Mouse (Mus musculus) forebrain, embryonic 13.5 days (tissue): ENCODE measurements at regions not wholly inside any gene's neighbourhood (a gene's known extent, or its start where the extent isn't known, plus 50 kb on each side); places are given as distances from the start of the nearest gene placed in this dataset.
A peak's percentile ranks its signal among the peaks of the same experiment; 100 is the strongest.
"Not testable (repeated sequence)": the region's sequence is repeated elsewhere in the genome, so short reads cannot be mapped to it uniquely, and the experiment has no call there.

Experiments used
- ATAC-seq: fragments of 200-750 bp; cut with Nextera tagmentation; 2 replicates; pipeline ENCODE4 v1.8.0; 2017
- H3K27ac ChIP-seq: fragments of 300-500 bp; sonication (generic); 2 replicates; pipeline ENCODE4 v1.5.1; 2015; ENCODE audit warnings: inconsistent platforms, mild to moderate bottlenecking, moderate library complexity
- H3K27me3 ChIP-seq: fragments of 300-500 bp; sonication (generic); 2 replicates; pipeline ENCODE4 v1.6.1; 2015; ENCODE audit warnings: mild to moderate bottlenecking, inconsistent platforms
- H3K36me3 ChIP-seq: fragments of 300-500 bp; sonication (generic); 2 replicates; pipeline ENCODE4 v1.6.1; 2015; ENCODE audit warnings: mild to moderate bottlenecking, inconsistent platforms; ENCODE audit not compliant: poor library complexity, severe bottlenecking
- H3K4me1 ChIP-seq: fragments of 300-500 bp; sonication (generic); 2 replicates; pipeline ENCODE4 v1.6.1; 2015; ENCODE audit warnings: inconsistent platforms
- H3K4me2 ChIP-seq: fragments of 300-500 bp; sonication (generic); 2 replicates; pipeline ENCODE4 v1.6.1; 2015; ENCODE audit warnings: inconsistent platforms, mild to moderate bottlenecking, moderate library complexity
- H3K4me3 ChIP-seq: fragments of 300-500 bp; sonication (generic); 2 replicates; pipeline ENCODE4 v1.5.1; 2015; ENCODE audit warnings: mild to moderate bottlenecking, inconsistent platforms
- H3K9ac ChIP-seq: fragments of 300-500 bp; sonication (generic); 2 replicates; pipeline ENCODE4 v1.6.1; 2015; ENCODE audit warnings: mild to moderate bottlenecking, inconsistent platforms
- H3K9me3 ChIP-seq: fragments of 300-500 bp; sonication (generic); replicated peaks from 2 replicates; pipeline ENCODE4 v1.6.1; 2016; ENCODE audit warnings: inconsistent platforms
- WGBS: fragments of 180-500 bp; shearing (Covaris S2); methylation state at CpG from one replicate; pipeline ENCODE4 v1.1.7; 2015; 5-methylcytosine and 5-hydroxymethylcytosine counted together

- Histone ChIP-seq H3K9ac (no peak overlapping the region), H3K9me3 (no peaks in the 10 kb centered on the region), H3K36me3 (no peaks in the 10 kb centered on the region), H3K27ac (no peak overlapping the region), H3K4me3 (no peak overlapping the region), H3K4me2 (no peak overlapping the region), H3K27me3 (no peaks in the 10 kb centered on the region), H3K4me1 (no peaks in the 10 kb centered on the region)
- WGBS = 85% methylated on average over 1 of the region's 1 CpGs
- peak; percentile 33; the same call in 1 of the 2 replicates for ATAC-seq
These were observed 141.4 kb upstream of the Lrp1b start for GRCm38 (mm10) chr2:42794776-42795175.

GRCm38 (mm10) chr2:42784065-42784464 is 130.6 kb upstream of the Lrp1b start:
- H3K4me2 ChIP-seq = no peak overlapping the region
- peak; percentile 45 for ATAC-seq
- WGBS = 60% methylated on average over 1 of the region's 1 CpGs

GRCm38 (mm10) chr2:42740513-42740912 is 87.1 kb upstream of the Lrp1b start:
- 68% methylated on average over 6 of the region's 6 CpGs for WGBS
- ATAC-seq = not testable (repeated sequence)

More at GRCm38 (mm10) chr2:42784065-42784464, 130.6 kb upstream of the Lrp1b start:
- no peak overlapping the region for H3K4me3 ChIP-seq
- no peak overlapping the region for H3K27ac ChIP-seq
- H3K9me3 ChIP-seq = no peaks in the 10 kb centered on the region; the same call in 1 of the 2 replicates
- H3K9ac ChIP-seq = no peak overlapping the region
- no peaks in the 10 kb centered on the region for H3K4me1 ChIP-seq
- H3K36me3 ChIP-seq = no peaks in the 10 kb centered on the region
- no peaks in the 10 kb centered on the region for H3K27me3 ChIP-seq

More at GRCm38 (mm10) chr2:42740513-42740912, 87.1 kb upstream of the Lrp1b start:
- H3K4me1 ChIP-seq, H3K9ac ChIP-seq, H3K27ac ChIP-seq, H3K4me2 ChIP-seq, H3K36me3 ChIP-seq, H3K27me3 ChIP-seq, H3K9me3 ChIP-seq, H3K4me3 ChIP-seq: not testable (repeated sequence)
